Mouse (Mus musculus) erythroblast, embryonic 14.5 days (primary cell): ENCODE data around the gene Pimreg. TPM values are rescaled to one million over a fixed set of nuclear protein-coding genes. Genes with fewer than 3 reads are reported as not detected.

ENCODE experiments used
- H3K27me3 ChIP-seq: 2 replicates; pipeline ENCODE4 v1.6.1; 2012; ENCODE audit warnings: inconsistent platforms; ENCODE audit not compliant: control insufficient read depth
- H3K36me3 ChIP-seq: 2 replicates; pipeline ENCODE4 v1.6.1; 2012; ENCODE audit warnings: mild to moderate bottlenecking, inconsistent platforms; ENCODE audit not compliant: control insufficient read depth
- H3K4me1 ChIP-seq: 2 replicates; pipeline ENCODE4 v1.6.1; 2012; ENCODE audit warnings: inconsistent platforms; ENCODE audit not compliant: control insufficient read depth
- H3K4me3 ChIP-seq: replicated peaks from 2 replicates; pipeline ENCODE3; 2012; ENCODE audit warnings: moderate library complexity, mild to moderate bottlenecking, inconsistent platforms
- H3K9me3 ChIP-seq: 2 replicates; pipeline ENCODE4 v1.6.1; 2012; ENCODE audit warnings: low read length, inconsistent platforms, mixed read lengths; ENCODE audit not compliant: control insufficient read depth
- GATA1 ChIP-seq: IDR thresholded peaks from 2 replicates; pipeline ENCODE4 v1.6.1; 2012; ENCODE audit warnings: low read length, inconsistent platforms, mixed read lengths
- TAL1 ChIP-seq: IDR thresholded peaks from 3 replicates; pipeline ENCODE4 v1.6.1; 2012; ENCODE audit warnings: low read length, inconsistent platforms, mixed read lengths
- polyA plus RNA-seq: library from polyadenylated mRNA; stranded (reverse); fragments of >175 nt; gene quantifications from 2 replicates; pipeline ENCODE4 v1.2.3, GENCODE M21; 2012

Pimreg gene
- polyA plus RNA-seq, 1 experiment, result 0.17 TPM

GRCm38 (mm10) chr11:72072331-72072905 lies 30.6 kb downstream of the Pimreg start:
- TF ChIP-seq TAL1 (no peak), GATA1 (no peak)
- Histone ChIP-seq H3K4me1 (no peaks in the 10 kb centered on the region), H3K36me3 (no peaks in the 10 kb centered on the region), H3K4me3 (no peak overlapping the region), H3K27me3 (no peaks in the 10 kb centered on the region), H3K9me3 (no peaks in the 10 kb centered on the region)

DNA sequence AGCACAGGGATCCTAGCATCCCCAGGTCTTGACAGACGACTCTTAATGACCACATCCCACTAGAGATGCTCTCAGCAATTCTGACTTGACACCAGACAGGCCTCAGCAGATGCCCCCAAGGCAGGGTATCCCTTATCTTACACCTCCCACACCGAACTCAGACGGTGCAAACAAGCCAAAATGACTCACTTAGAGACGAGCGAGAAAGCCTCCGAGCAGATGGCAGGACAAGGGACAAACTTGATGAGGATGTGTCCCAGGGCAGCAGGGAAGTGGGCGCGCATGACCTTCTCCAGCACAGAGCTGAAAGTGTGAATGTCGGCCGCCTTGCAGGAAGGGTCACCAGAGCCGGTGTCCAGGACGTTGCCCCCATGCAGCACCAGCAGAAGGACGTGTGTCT lies 32.4 kb downstream of the Pimreg start:
- no peaks in the 10 kb centered on the region for H3K36me3 ChIP-seq
- TF ChIP-seq GATA1, result no peak
- TF ChIP-seq TAL1, result no peak
- H3K27me3 ChIP-seq, result no peaks in the 10 kb centered on the region
- no peaks in the 10 kb centered on the region for H3K4me1 ChIP-seq
- no peak overlapping the region for H3K4me3 ChIP-seq
- H3K9me3 ChIP-seq, result no peaks in the 10 kb centered on the region

- Histone ChIP-seq H3K4me1 (no peaks in the 10 kb centered on the region), H3K36me3 (no peaks in the 10 kb centered on the region), H3K9me3 (no peaks in the 10 kb centered on the region), H3K4me3 (no peak overlapping the region), H3K27me3 (no peaks in the 10 kb centered on the region)
- TF ChIP-seq GATA1, result no peak
- TF ChIP-seq TAL1, result no peak
These were observed 36.2 kb downstream of the Pimreg start for GRCm38 (mm10) chr11:72078056-72078455.

- no peaks in the 10 kb centered on the region for H3K9me3 ChIP-seq
- H3K36me3 ChIP-seq, result no peaks in the 10 kb centered on the region
- no peaks in the 10 kb centered on the region for H3K4me1 ChIP-seq
- no peaks in the 10 kb centered on the region for H3K27me3 ChIP-seq
- TF ChIP-seq GATA1 (no peak), TAL1 (no peak)
- H3K4me3 ChIP-seq, result no peak overlapping the region
These were observed 36.8 kb downstream of the Pimreg start for GRCm38 (mm10) chr11:72078647-72079046.

DNA sequence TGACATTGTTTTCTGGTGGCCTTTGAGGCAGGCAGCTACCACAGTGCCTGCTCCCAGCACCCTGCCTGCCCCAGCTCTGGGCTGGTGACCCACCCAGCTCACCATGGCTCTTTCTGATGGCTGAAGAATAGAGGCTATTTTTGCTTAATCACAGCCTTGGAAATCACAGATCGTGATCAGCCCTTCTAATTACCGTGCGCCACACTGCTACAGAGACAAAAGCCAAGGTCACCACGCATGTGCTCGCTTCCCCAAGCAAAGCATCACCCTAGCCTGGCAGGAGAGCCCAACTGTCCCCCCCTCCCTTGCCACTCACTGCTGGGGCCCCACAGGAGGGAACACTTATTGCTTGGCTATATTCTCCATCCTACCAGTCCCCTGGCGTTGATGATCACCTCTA lies 38.6 kb downstream of the Pimreg start:
- TF ChIP-seq GATA1 (no peak), TAL1 (no peak)
- no peaks in the 10 kb centered on the region for H3K27me3 ChIP-seq
- H3K4me3 ChIP-seq, result no peak overlapping the region

GRCm38 (mm10) chr11:72082601-72083000 lies 40.8 kb downstream of the Pimreg start:
- H3K9me3 ChIP-seq, result no peaks in the 10 kb centered on the region
- no peaks in the 10 kb centered on the region for H3K4me1 ChIP-seq
- H3K36me3 ChIP-seq, result no peaks in the 10 kb centered on the region
- no peak overlapping the region for H3K4me3 ChIP-seq
- no peaks in the 10 kb centered on the region for H3K27me3 ChIP-seq
- TF ChIP-seq GATA1 (no peak), TAL1 (no peak)

More for the DNA sequence above, 38.6 kb downstream of the Pimreg start:
- no peaks in the 10 kb centered on the region for H3K9me3 ChIP-seq
- no peaks in the 10 kb centered on the region for H3K4me1 ChIP-seq
- no peaks in the 10 kb centered on the region for H3K36me3 ChIP-seq

DNA sequence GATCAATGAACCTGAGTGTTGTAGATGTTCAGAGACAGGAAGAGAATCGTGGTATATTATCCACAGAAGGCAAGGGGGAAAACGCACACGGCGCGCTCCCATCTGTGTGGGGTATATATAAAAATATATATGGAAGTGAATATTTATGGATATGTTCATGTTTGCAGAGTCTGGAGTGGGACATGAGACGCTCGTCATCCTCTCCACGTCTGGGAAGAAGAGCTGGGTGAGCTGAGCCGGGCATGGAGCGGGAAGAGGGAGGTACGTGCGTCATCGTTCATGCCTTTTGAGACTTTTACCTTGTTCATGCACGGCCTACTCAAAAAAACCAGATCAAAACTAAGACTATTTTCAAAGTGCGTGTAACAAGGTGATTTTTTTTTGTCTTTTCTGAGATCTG lies 42.5 kb downstream of the Pimreg start:
- Histone ChIP-seq H3K4me3 (no peak overlapping the region), H3K4me1 (no peaks in the 10 kb centered on the region), H3K36me3 (no peaks in the 10 kb centered on the region), H3K27me3 (no peaks in the 10 kb centered on the region), H3K9me3 (no peaks in the 10 kb centered on the region)
- TF ChIP-seq GATA1, result no peak
- TF ChIP-seq TAL1, result no peak

- Histone ChIP-seq H3K4me1 (no peaks in the 10 kb centered on the region), H3K9me3 (no peaks in the 10 kb centered on the region), H3K36me3 (no peaks in the 10 kb centered on the region), H3K27me3 (no peaks in the 10 kb centered on the region), H3K4me3 (no peak overlapping the region)
- TF ChIP-seq GATA1, result no peak
- TF ChIP-seq TAL1, result no peak
These were observed 44.6 kb downstream of the Pimreg start for GRCm38 (mm10) chr11:72086251-72087046.

GRCm38 (mm10) chr11:72092390-72092789 lies 50.6 kb downstream of the Pimreg start:
- no peaks in the 10 kb centered on the region for H3K27me3 ChIP-seq
- H3K4me3 ChIP-seq, result no peak overlapping the region
- no peaks in the 10 kb centered on the region for H3K9me3 ChIP-seq
- no peaks in the 10 kb centered on the region for H3K4me1 ChIP-seq
- no peak for TF ChIP-seq TAL1
- no peak for TF ChIP-seq GATA1
- no peaks in the 10 kb centered on the region for H3K36me3 ChIP-seq

- no peaks in the 10 kb centered on the region for H3K4me1 ChIP-seq
- no peak for TF ChIP-seq TAL1
- TF ChIP-seq GATA1, result no peak
- H3K4me3 ChIP-seq, result no peak overlapping the region
- no peaks in the 10 kb centered on the region for H3K27me3 ChIP-seq
- H3K36me3 ChIP-seq, result no peaks in the 10 kb centered on the region
- no peaks in the 10 kb centered on the region for H3K9me3 ChIP-seq
These were observed 52.6 kb downstream of the Pimreg start for GRCm38 (mm10) chr11:72094442-72094841.
